Mouse (Mus musculus): ENCODE measurements around the gene Gabarapl1. TPM values are rescaled to one million over a fixed set of nuclear protein-coding genes. Genes with fewer than 3 reads are reported as not detected.
A peak's percentile ranks its signal among the peaks of the same experiment; 100 is the strongest.

The Gabarapl1 gene
- total and polyA plus RNA-seq, 3 experiments = 43.9 to 102 (median 80.8) TPM

DNA sequence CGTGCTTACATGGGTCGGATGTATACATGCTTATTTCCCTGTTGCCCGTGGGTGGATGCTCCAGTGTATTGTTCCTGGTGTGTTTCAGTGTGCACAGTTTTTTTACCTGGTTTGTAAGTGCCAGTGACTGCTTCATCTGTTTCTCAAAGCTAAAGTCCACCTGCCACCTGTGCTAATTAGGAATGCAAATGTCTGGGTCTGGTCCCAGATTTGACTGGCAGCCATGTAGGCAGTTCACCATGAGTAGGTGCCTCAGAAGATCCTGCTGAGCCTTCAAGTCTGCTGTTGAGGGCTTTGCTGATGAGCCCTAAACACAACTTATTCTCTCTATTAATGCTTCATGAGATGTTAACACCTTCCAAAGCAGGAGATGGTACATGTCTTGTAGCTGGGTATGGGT lies 9.6 kb downstream of the Gabarapl1 start:
- TF ChIP-seq TCF12 (IDR thresholded peaks at IDR 0.05; ENCODE audit: low read depth, low read length) (no peak), UBTF (IDR thresholded peaks at IDR 0.05; ENCODE audit: low read depth, low read length) (no peak), KAT2A (IDR thresholded peaks at IDR 0.05; ENCODE audit: insufficient replicate concordance, low read length) (no peak), MAFK (IDR thresholded peaks at IDR 0.05; ENCODE audit: insufficient replicate concordance, low read length) (no peak), USF1 (IDR thresholded peaks at IDR 0.05; ENCODE audit: low read depth, low read length) (no peak), NRF1 (IDR thresholded peaks at IDR 0.05; ENCODE audit: low read depth, low read length) (no peak), RCOR1 (conservative IDR thresholded peaks at IDR 0.05; ENCODE audit: low read depth, low read length) (no peak), NELFE (IDR thresholded peaks at IDR 0.05; ENCODE audit: low read depth, low read length) (no peak), E2F4 (IDR thresholded peaks at IDR 0.05; ENCODE audit: insufficient replicate concordance, low read depth, low read length) (no peak)
- Histone ChIP-seq H3K27ac (ENCODE audit: insufficient read depth, low read depth) (no peak overlapping the region), H3K9me3 (replicated peaks; ENCODE audit: low read length) (no peaks in the 10 kb centered on the region), H3K79me2 (replicated peaks; ENCODE audit: control insufficient read depth, extremely low read depth, insufficient read depth, poor library complexity, severe bottlenecking) (no peaks in the 10 kb centered on the region), H3K9ac (ENCODE audit: insufficient read depth, low read depth) (no peak overlapping the region), H3K4me1 (ENCODE audit: control insufficient read depth in 1 of 2, insufficient read depth in 2 of 2) (peaks cover 0 to 19% of the 10 kb centered on the region in 2 experiments; a peak in 1 of 4 replicates), H3K4me3 (replicated peaks in 1 of 3; ENCODE audit: low read depth in 2 of 3, low read length in 2 of 3, poor library complexity in 1 of 3) (no peak overlapping the region), H3K27me3 (replicated peaks) (no peaks in the 10 kb centered on the region), H3K36me3 (replicated peaks in 1 of 2; ENCODE audit: control insufficient read depth in 1 of 2, insufficient read depth in 1 of 2, low read length in 1 of 2) (peaks cover 38 to 61% of the 10 kb centered on the region in 2 experiments), H3K4me2 (ENCODE audit: insufficient read depth, low read depth, poor library complexity, severe bottlenecking) (no peak overlapping the region)
- dilution Hi-C loops (cut with MboI; ENCODE audit: extremely low pct_ligation_motif_present, extremely low pct_unique_long_range_greater_than_20kb, low sequenced_read_pairs) (no loop called here), in situ Hi-C loops (cut with MboI; ENCODE audit: low pct_ligation_motif_present, low pct_unique_long_range_greater_than_20kb, low sequenced_read_pairs) (loop anchor here (25.0 kb wide), 1 partner anchor 280 kb away; no protein-coding TSS in a partner anchor)
- no peak for DNase-seq (ENCODE audit: extremely low read depth)

- peak; percentile 48 for DNase-seq (ENCODE audit: extremely low read depth)
- H3K4me3 ChIP-seq (replicated peaks in 1 of 3; ENCODE audit: low read depth in 2 of 3, low read length in 2 of 3, poor library complexity in 1 of 3) = no peak overlapping the region
- H3K9ac ChIP-seq (ENCODE audit: insufficient read depth, low read depth) = no peak overlapping the region
- TF ChIP-seq CTCF (conservative IDR thresholded peaks at IDR 0.05 in 1 of 2, IDR thresholded peaks at IDR 0.05 in 1 of 2; ENCODE audit: low read depth in 2 of 2, low read length in 2 of 2) (peak; percentile 82 to 98), NELFE (IDR thresholded peaks at IDR 0.05; ENCODE audit: low read depth, low read length) (no peak), MXI1 (IDR thresholded peaks at IDR 0.05; ENCODE audit: low read depth, low read length) (no peak), MAX (IDR thresholded peaks at IDR 0.05; ENCODE audit: low read length) (0 out of 2 replicates have a peak, but pooled peaks have one; percentile 34), USF2 (conservative IDR thresholded peaks at IDR 0.05; ENCODE audit: low read depth, low read length) (no peak), MEF2A (IDR thresholded peaks at IDR 0.05; ENCODE audit: borderline replicate concordance, low read depth, low read length) (no peak), MYC (IDR thresholded peaks at IDR 0.05; ENCODE audit: low read depth, low read length) (0 out of 2 replicates have a peak, but pooled peaks have one; percentile 54), ZNF384 (IDR thresholded peaks at IDR 0.05; ENCODE audit: low read depth, low read length) (no peak), EP300 (IDR thresholded peaks at IDR 0.05; ENCODE audit: low read length) (no peak), SMC3 (IDR thresholded peaks at IDR 0.05; ENCODE audit: low read depth, low read length) (peak; percentile 73), MAFK (IDR thresholded peaks at IDR 0.05; ENCODE audit: insufficient replicate concordance, low read length) (no peak), RAD21 (IDR thresholded peaks at IDR 0.05; ENCODE audit: low read depth, low read length) (peak; percentile 65), CHD2 (IDR thresholded peaks at IDR 0.05; ENCODE audit: low read length) (no peak), ZC3H11A (IDR thresholded peaks at IDR 0.05; ENCODE audit: low read depth, low read length) (no peak), TBP (conservative IDR thresholded peaks at IDR 0.05; ENCODE audit: low read depth, low read length) (no peak)
- peaks cover 0 to 25% of the 10 kb centered on the region in 2 experiments; a peak in 2 of 4 replicates for H3K4me1 ChIP-seq (ENCODE audit: control insufficient read depth in 1 of 2, insufficient read depth in 2 of 2)
- H3K27ac ChIP-seq (ENCODE audit: insufficient read depth, low read depth) = no peak overlapping the region
- H3K36me3 ChIP-seq (replicated peaks in 1 of 2; ENCODE audit: control insufficient read depth in 1 of 2, insufficient read depth in 1 of 2, low read length in 1 of 2) = peaks cover 27 to 47% of the 10 kb centered on the region in 2 experiments
- H3K27me3 ChIP-seq (replicated peaks) = no peaks in the 10 kb centered on the region
- in situ Hi-C loops (cut with MboI; ENCODE audit: low pct_ligation_motif_present, low pct_unique_long_range_greater_than_20kb, low sequenced_read_pairs) = loop anchor here (25.0 kb wide), 1 partner anchor 282 kb away; no protein-coding TSS in a partner anchor
- dilution Hi-C loops (cut with MboI; ENCODE audit: extremely low pct_ligation_motif_present, extremely low pct_unique_long_range_greater_than_20kb, low sequenced_read_pairs) = no loop called here
- no peak overlapping the region for H3K4me2 ChIP-seq (ENCODE audit: insufficient read depth, low read depth, poor library complexity, severe bottlenecking)
- no peaks in the 10 kb centered on the region for H3K9me3 ChIP-seq (replicated peaks; ENCODE audit: low read length)
- H3K79me2 ChIP-seq (replicated peaks; ENCODE audit: control insufficient read depth, extremely low read depth, insufficient read depth, poor library complexity, severe bottlenecking) = no peaks in the 10 kb centered on the region
Measured at GRCm38 (mm10) chr6:129543709-129544606, 11.0 kb downstream of the Gabarapl1 start.

Measured in CH12.LX (cell line).